Mouse (Mus musculus): ENCODE measurements around the gene Rgs9. TPM values are rescaled to one million over a fixed set of nuclear protein-coding genes. Genes with fewer than 3 reads are reported as not detected.

Gene Rgs9
- polyA plus RNA-seq, 1 experiment = 15.5 TPM

GRCm38 (mm10) chr11:109233627-109234026 lies 64.3 kb downstream of the Rgs9 start:
- DNase-seq (ENCODE audit: low read depth) = no peak
- TF ChIP-seq CTCF (IDR thresholded peaks at IDR 0.05; ENCODE audit: borderline replicate concordance, extremely low read depth, insufficient read depth, insufficient read length) (no peak), POLR2A (IDR thresholded peaks at IDR 0.05; ENCODE audit: borderline replicate concordance, extremely low read depth, insufficient read depth, insufficient read length, poor library complexity, severe bottlenecking) (no peak)

- no peak for DNase-seq (ENCODE audit: low read depth)
Observed at GRCm38 (mm10) chr11:109232811-109233210, 65.1 kb downstream of the Rgs9 start.

DNA sequence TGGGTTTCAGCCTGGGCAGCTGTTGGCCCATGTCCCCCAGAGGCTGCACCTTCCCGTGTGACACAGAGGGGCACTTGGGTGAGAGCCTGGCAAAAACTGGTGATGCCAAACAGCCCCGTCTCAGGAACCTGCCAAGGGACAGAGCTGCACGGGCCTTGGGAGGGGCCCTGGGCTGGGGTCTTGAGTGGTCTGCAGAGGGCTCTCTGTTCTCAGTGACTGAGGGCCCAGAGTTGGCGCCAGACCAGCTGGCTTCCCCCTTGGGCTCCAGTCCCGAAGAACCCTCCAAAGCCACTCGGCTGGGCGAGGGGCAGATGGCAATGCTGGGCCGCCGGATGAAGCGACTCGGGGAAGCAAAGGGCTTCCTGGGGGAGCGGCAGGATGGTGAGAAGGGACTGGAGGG lies 70.8 kb downstream of the Rgs9 start:
- DNase-seq (ENCODE audit: low read depth) = peak; percentile 26
- TF ChIP-seq CTCF (IDR thresholded peaks at IDR 0.05; ENCODE audit: borderline replicate concordance, extremely low read depth, insufficient read depth, insufficient read length) = no peak
- no peak for TF ChIP-seq POLR2A (IDR thresholded peaks at IDR 0.05; ENCODE audit: borderline replicate concordance, extremely low read depth, insufficient read depth, insufficient read length, poor library complexity, severe bottlenecking)

More at GRCm38 (mm10) chr11:109232811-109233210, 65.1 kb downstream of the Rgs9 start:
- TF ChIP-seq POLR2A (IDR thresholded peaks at IDR 0.05; ENCODE audit: borderline replicate concordance, extremely low read depth, insufficient read depth, insufficient read length, poor library complexity, severe bottlenecking) (no peak), CTCF (IDR thresholded peaks at IDR 0.05; ENCODE audit: borderline replicate concordance, extremely low read depth, insufficient read depth, insufficient read length) (no peak)

- peak; percentile 55 for DNase-seq (ENCODE audit: low read depth)
- no peak for TF ChIP-seq POLR2A (IDR thresholded peaks at IDR 0.05; ENCODE audit: borderline replicate concordance, extremely low read depth, insufficient read depth, insufficient read length, poor library complexity, severe bottlenecking)
- peak; percentile 60 for TF ChIP-seq CTCF (IDR thresholded peaks at IDR 0.05; ENCODE audit: borderline replicate concordance, extremely low read depth, insufficient read depth, insufficient read length)
Observed at GRCm38 (mm10) chr11:109221209-109222007, 76.5 kb downstream of the Rgs9 start.

DNA sequence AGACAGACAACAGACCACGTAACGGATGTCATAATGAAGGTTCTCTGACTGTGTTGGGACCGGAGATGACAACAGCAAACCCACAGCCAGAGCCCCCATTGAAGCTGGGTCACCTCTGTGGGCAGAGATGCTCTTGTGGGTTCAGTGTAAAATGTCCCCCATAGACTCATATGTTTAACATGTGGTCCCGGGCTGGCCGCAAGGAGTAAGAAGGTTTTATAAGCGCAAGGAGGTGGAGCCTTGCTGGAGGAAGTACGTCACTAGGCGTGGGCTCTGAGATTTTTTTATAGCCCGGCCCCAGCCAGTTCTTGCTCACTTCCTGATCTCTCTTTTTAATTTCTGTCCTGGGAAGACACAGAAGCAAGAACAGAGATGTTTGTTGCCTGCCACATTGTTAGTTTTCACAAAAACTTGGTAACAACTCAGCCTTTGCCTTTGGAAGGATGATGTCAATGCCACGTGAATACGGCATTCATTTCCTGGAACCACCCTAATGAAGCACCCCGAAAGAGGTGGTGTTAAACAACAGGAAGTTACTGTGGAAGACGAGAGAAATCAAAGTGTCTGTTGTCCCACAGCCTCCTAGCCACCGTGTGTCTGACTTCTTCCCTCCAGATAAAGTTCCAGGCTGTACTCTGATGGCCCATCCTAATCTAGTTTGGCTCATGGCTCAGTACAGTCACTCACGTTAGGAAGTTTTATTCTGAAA lies 79.1 kb downstream of the Rgs9 start:
- no peak for TF ChIP-seq POLR2A (IDR thresholded peaks at IDR 0.05; ENCODE audit: borderline replicate concordance, extremely low read depth, insufficient read depth, insufficient read length, poor library complexity, severe bottlenecking)
- TF ChIP-seq CTCF (IDR thresholded peaks at IDR 0.05; ENCODE audit: borderline replicate concordance, extremely low read depth, insufficient read depth, insufficient read length) = no peak
- no peak for DNase-seq (ENCODE audit: low read depth)

- TF ChIP-seq POLR2A (IDR thresholded peaks at IDR 0.05; ENCODE audit: borderline replicate concordance, extremely low read depth, insufficient read depth, insufficient read length, poor library complexity, severe bottlenecking) (no peak), CTCF (IDR thresholded peaks at IDR 0.05; ENCODE audit: borderline replicate concordance, extremely low read depth, insufficient read depth, insufficient read length) (no peak)
- DNase-seq (ENCODE audit: low read depth) = peak; percentile 84
Observed at GRCm38 (mm10) chr11:109217827-109218536, 79.9 kb downstream of the Rgs9 start.

DNA sequence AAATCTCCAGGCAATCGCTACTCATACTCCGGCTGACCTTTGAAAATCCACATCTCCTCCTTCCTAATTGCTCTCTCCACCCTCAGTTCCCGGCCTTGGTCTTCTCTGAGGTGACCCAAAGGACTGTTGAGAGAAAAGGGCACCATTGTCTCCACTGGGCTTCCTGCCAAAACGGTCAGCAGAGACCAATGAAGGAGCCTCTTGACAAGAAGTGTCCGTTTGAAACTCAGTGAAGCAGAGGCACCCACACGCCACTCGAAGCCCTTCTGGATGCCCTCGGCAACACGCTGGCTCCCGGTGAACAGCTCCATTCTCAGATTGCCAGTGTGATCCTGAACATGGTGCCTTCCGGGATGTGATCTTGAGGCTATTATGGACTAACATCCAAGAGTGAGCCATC lies 87.2 kb downstream of the Rgs9 start:
- DNase-seq (ENCODE audit: low read depth) = peak; percentile 78
- TF ChIP-seq CTCF (IDR thresholded peaks at IDR 0.05; ENCODE audit: borderline replicate concordance, extremely low read depth, insufficient read depth, insufficient read length) (no peak), POLR2A (IDR thresholded peaks at IDR 0.05; ENCODE audit: borderline replicate concordance, extremely low read depth, insufficient read depth, insufficient read length, poor library complexity, severe bottlenecking) (no peak)

DNA sequence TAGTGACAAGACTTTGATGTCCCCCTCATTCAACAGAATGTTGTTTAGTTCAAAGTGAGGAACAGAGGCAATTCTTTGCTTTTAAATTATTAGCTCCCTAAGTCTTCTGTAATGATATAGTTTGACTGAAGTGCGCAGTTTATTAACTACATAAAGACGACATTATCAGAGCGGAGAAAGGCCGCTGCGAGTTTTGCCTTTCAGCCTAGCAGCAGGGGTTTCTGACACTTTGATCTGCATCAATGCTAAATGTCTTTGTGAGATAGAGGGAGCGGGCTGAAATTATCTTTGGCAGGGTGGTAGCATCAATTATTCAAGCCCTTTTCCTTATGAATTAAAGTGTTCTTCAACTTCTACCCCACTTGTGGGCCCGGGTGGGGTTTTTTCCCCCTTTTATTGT lies 87.6 kb downstream of the Rgs9 start:
- DNase-seq (ENCODE audit: low read depth) = peak; percentile 77
- TF ChIP-seq CTCF (IDR thresholded peaks at IDR 0.05; ENCODE audit: borderline replicate concordance, extremely low read depth, insufficient read depth, insufficient read length) (no peak), POLR2A (IDR thresholded peaks at IDR 0.05; ENCODE audit: borderline replicate concordance, extremely low read depth, insufficient read depth, insufficient read length, poor library complexity, severe bottlenecking) (no peak)

GRCm38 (mm10) chr11:109206732-109207131 lies 91.2 kb downstream of the Rgs9 start:
- no peak for TF ChIP-seq POLR2A (IDR thresholded peaks at IDR 0.05; ENCODE audit: borderline replicate concordance, extremely low read depth, insufficient read depth, insufficient read length, poor library complexity, severe bottlenecking)
- TF ChIP-seq CTCF (IDR thresholded peaks at IDR 0.05; ENCODE audit: borderline replicate concordance, extremely low read depth, insufficient read depth, insufficient read length) = no peak
- peak; percentile 27 for DNase-seq (ENCODE audit: low read depth)

DNA sequence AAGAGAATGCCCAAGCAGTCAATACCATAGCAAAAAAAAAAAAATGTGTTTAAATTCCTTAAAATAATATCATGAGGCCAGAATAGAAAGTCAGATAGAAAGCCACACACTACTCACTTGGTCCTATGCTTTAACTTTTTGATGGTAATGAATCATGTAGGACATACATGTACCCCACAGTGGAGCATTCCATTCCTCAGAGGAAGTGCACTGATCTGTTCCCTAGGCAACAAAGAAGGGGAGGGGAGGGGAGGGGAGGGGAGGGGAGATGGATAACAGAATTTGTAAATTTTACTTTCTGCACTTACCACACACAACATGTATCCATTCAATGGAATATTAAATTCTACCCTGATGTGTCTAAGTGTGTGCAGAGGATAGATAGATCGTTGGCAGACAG lies 91.9 kb downstream of the Rgs9 start:
- no peak for TF ChIP-seq CTCF (IDR thresholded peaks at IDR 0.05; ENCODE audit: borderline replicate concordance, extremely low read depth, insufficient read depth, insufficient read length)
- DNase-seq (ENCODE audit: low read depth) = peak; percentile 37

DNA sequence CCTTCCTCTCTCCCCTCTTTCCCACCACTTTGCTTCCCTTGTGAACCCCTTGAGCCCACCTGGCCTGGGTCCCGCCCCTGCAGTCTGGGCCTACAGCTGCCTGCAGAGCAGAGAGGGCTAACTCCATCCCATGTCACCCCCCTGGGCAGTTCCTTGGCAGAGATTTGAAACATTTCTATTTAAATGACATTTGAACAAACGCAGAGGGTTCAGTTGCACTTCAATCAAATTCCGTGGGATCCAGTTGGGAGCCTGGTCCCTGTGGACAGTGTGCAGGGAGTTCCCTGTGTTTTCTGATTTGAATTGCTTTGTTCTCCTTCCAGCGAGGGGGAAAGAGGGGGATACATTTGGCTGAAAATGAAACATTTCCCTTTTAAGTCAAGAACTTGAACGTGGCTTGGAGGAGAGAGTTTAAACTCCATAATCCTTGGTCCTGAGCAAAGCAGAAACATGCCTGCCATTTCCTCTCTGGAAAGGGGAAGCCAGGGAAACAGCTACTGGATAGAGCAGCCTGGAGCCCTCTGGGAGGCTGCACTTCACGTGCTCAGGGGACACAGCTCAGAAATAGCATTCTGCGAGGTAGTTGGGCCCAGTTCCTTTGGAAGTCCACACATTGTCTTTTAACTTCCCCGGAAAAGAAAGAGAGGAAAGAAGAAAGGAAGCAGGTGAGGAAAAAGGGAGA lies 98.2 kb downstream of the Rgs9 start:
- peak; percentile 90 for DNase-seq (ENCODE audit: low read depth)
- TF ChIP-seq POLR2A (IDR thresholded peaks at IDR 0.05; ENCODE audit: borderline replicate concordance, extremely low read depth, insufficient read depth, insufficient read length, poor library complexity, severe bottlenecking) (no peak), CTCF (IDR thresholded peaks at IDR 0.05; ENCODE audit: borderline replicate concordance, extremely low read depth, insufficient read depth, insufficient read length) (no peak)

Measured in brain, embryonic 14.5 days (tissue).